Mouse (Mus musculus) testis, postnatal 14 days (tissue): Measurements from ENCODE around the gene Commd1.
A peak's percentile ranks its signal among the peaks of the same experiment; 100 is the strongest.

Experiments
- DNase-seq: peaks from one replicate; pipeline ENCODE4 v3.0.0; 2021; ENCODE audit warnings: low spot score

Commd1 gene

DNA sequence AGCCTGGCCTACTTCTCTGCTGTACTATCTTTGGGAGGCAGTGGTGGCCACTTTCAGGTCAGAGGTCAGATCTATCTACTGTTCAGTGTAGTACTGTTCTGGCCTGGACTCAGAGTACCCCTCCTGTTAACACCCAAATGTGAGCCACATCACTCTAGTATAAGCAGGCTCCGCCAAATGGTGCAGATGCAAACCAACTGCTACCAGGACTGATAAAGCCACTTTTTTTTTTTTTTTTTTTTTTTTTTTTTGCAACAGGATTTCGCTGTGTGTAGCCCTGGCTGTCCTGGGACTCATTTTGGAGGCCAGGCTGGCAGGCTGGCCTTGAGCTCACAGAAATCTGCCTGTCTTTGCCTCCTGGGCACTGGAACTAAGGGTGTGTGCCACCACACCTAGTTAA lies 43.2 kb downstream of the Commd1 start:
- DNase-seq, result no peak

GRCm38 (mm10) chr11:22937716-22938316 lies 44.4 kb downstream of the Commd1 start:
- peak; percentile 21 for DNase-seq

GRCm38 (mm10) chr11:22936446-22937125 lies 45.6 kb downstream of the Commd1 start:
- no peak for DNase-seq

DNA sequence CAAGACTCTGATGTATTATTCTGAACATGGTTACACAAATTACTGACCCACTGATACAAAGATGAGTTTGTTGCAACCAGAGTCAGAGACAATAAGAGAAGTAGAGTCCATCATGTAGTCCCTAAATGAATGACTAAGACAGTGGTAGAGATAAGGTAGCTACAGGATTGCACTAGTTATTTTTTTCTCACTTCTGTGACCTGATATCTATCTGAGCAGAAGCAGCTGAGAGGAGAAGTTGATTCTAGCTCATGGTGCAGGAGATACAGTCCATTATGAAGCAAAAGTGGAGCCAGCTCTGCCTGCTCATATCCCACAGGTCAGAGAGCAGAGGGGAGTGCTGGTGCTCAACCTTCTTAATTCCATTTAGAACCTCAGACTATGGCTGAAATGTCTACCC lies 50.0 kb downstream of the Commd1 start:
- DNase-seq, result no peak

GRCm38 (mm10) chr11:22931320-22931905 lies 50.8 kb downstream of the Commd1 start:
- no peak for DNase-seq

GRCm38 (mm10) chr11:22930129-22930528 lies 52.1 kb downstream of the Commd1 start:
- no peak for DNase-seq

GRCm38 (mm10) chr11:22928586-22929169 lies 53.5 kb downstream of the Commd1 start:
- no peak for DNase-seq

GRCm38 (mm10) chr11:22923606-22924005 lies 58.6 kb downstream of the Commd1 start:
- DNase-seq, result no peak

DNA sequence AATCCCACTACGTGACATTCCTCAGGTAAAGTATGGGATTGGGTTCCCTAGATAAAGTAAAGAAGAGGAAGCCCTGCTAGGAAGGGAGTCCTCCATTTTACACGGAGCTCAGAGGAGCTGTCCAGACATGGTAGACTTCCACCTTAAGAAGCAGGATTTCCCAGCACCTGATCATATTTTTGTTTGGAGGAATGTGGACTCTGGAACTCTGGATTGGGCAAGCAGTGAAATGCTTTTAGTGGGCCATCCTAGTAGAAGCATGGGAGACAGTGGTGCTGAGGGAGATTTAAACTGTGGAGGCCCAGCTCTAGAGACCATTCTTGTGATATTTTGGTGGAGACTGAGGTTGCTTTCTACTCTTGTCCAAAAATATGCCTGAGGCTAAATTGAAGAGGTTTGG lies 59.6 kb downstream of the Commd1 start:
- DNase-seq, result no peak

- no peak for DNase-seq
Measured at GRCm38 (mm10) chr11:22919336-22919735, 62.8 kb downstream of the Commd1 start.

- no peak for DNase-seq
Measured at GRCm38 (mm10) chr11:22917786-22918185, 64.4 kb downstream of the Commd1 start.

- no peak for DNase-seq
Measured at GRCm38 (mm10) chr11:22913744-22914143, 68.4 kb downstream of the Commd1 start.

- no peak for DNase-seq
Measured at GRCm38 (mm10) chr11:22911831-22912230, 70.4 kb downstream of the Commd1 start.

GRCm38 (mm10) chr11:22906453-22906865 lies 75.7 kb downstream of the Commd1 start:
- no peak for DNase-seq

- DNase-seq, result no peak
Measured at GRCm38 (mm10) chr11:22902923-22903322, 79.3 kb downstream of the Commd1 start.

- no peak for DNase-seq
Measured at GRCm38 (mm10) chr11:22900041-22900440, 82.1 kb downstream of the Commd1 start.

- no peak for DNase-seq
Measured at GRCm38 (mm10) chr11:22897642-22898041, 84.5 kb downstream of the Commd1 start.

GRCm38 (mm10) chr11:22897127-22897526 lies 85.1 kb downstream of the Commd1 start:
- no peak for DNase-seq

DNA sequence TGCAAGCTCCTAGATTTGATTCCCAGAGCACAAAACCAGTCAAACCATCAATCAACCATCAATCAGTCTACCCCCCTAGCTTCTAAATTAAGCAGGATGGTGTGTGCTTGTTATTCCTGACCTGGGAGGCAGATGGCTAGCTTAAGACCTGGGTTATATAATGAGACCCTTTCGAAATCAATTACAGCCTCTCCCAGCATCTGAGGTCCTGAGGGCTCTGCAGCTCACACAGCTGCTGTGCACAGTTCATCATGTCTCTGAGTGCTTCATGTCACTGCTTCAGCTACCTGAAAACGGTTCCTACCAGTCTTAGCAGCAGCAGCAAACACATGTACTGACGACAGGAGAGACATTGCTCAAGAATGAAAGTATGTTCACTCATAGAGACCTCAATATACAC lies 89.1 kb downstream of the Commd1 start:
- no peak for DNase-seq

DNA sequence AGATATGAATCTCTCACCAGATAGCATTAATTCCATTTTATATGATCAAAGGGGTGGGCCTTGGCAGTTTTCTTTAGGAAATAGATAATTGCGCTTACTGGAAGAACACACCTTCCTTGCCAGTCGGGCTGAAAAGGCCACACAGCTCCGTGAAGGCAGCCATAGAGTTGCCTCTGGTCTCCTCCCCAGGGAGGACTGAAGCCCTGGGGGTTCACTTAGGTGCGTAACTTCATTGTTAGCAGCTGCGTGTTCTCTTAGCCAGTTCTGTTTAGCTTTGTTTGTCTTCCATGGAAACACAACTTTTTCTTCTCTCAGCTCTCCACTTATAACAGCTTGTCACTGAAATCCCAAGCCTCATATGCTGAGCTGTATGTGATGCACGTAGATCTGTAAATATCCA lies 89.7 kb downstream of the Commd1 start:
- no peak for DNase-seq

GRCm38 (mm10) chr11:22891876-22892275 lies 90.3 kb downstream of the Commd1 start:
- no peak for DNase-seq

DNA sequence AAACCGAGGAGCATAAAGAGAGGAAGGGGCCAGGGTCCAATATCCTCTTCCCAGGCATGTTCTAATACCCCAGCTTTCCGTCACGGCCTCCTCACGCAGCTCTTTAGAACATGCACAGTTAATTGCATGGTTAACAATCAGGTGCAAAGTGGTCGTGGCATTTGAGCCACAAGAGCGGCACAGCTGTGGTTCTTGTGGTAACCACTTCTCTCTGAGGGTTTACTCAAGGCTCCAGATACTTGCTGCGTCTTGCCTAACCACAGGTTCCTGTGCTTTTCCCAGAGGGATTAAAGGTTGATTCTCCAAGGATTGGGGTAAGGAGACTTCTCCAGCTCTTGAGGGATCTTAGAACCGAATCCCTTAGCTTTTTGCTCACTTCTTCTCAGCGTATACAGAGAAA lies 90.9 kb downstream of the Commd1 start:
- DNase-seq, result no peak

DNA sequence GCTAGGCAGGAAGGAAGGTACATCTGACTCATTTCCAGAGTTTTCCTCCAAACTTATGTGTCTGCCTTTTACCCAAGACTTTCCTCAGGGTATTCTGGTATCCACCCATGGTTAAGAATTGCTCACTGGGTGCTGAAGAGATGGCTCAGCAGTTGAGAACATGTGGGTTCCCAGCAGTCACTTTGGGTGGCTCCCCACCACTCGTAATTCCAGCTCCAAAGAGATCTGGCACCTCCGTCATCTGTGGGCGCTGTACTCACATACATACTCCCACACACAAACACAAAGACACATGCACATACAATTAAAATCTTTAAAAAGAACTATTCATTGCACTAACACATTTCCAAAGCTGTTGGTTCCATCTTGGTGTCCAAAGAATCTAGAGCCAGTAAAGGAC lies 93.0 kb downstream of the Commd1 start:
- DNase-seq, result no peak
